Mouse (Mus musculus) brain, embryonic 14.5 days (tissue): Measurements from ENCODE around the gene Gpr1.

ENCODE experiments used
- CTCF ChIP-seq: fragments of 200-500 bp; IDR thresholded peaks from 2 replicates; pipeline ENCODE4 v1.5.1; 2012; ENCODE audit warnings: inconsistent platforms, mild to moderate bottlenecking, moderate library complexity, borderline replicate concordance; ENCODE audit not compliant: insufficient read depth, insufficient read length; ENCODE audit errors: extremely low read depth
- POLR2A ChIP-seq: fragments of 200-500 bp; IDR thresholded peaks from 2 replicates; pipeline ENCODE4 v1.6.1; 2012; ENCODE audit warnings: mild to moderate bottlenecking, inconsistent platforms, borderline replicate concordance; ENCODE audit not compliant: poor library complexity, insufficient read depth, insufficient read length, severe bottlenecking; ENCODE audit errors: extremely low read depth

DNA sequence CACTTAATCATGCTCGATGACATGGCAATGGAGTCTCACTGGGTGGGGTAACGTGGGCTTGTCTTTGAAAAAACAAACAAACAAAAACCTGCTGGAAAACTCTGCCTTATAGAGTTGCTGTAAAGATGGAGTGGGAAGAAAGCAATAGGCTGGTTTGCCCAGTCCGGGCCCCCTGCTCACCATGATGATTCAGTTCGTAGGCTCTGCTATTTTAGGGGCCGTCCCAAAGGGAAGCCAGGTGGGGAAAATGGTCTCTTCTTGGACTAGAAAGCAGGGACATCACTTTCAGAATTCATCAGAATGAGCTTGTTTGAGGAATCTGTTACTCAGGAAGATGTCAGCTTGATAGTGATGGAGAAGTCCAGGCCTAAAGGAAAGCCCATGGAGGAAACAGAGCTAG, 12.9 kb upstream of the Gpr1 start:
- TF ChIP-seq POLR2A = no peak
- TF ChIP-seq CTCF = no peak
